Mouse (Mus musculus): ENCODE measurements around the gene Cmss1.

- TF ChIP-seq CTCF (IDR thresholded peaks at IDR 0.05; ENCODE audit: low read depth, low read length) (no peak), POLR2A (IDR thresholded peaks at IDR 0.05; ENCODE audit: extremely low read depth, insufficient read depth, low read length) (no peak)
These were observed 288.0 kb downstream of the Cmss1 start for GRCm38 (mm10) chr16:57318637-57319125.
